Mouse (Mus musculus): ENCODE results near the gene Deaf1.
A peak's percentile ranks its signal among the peaks of the same experiment; 100 is the strongest.

Deaf1 gene

DNA sequence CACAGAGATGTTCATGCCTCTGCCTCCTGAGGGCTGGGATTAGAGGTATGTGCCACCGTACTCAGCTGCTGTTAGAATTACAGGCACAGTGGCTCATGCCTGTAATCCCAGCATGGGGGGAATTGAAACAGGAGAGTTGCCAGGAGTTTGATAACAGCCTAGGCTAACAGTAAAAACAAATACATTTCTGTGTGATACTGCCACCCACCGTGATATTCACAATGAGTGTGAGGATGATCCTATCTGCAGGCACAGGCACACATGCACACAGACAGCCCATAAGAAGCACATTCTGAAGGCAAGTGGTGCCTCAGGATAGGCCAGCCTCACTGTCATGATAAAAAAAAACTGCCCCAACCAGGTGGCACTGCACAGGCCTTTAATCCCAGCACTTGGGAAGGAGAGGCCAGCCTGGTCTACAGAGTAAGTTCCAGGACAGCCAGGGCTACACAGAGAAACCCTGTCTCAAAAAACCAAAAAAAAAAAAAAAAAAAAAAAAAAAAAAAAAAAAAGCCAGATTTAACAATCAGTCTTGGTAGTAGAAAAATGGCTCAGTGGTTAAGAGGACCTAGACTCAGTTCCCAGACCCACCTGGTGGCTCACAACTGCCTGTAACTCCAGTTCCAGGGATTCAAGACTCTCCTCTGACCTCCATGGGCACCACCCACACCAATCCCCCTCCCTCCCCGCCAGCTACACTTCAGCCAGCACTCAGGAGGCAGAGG is 29.4 kb downstream of the Deaf1 start:
- no peak for DNase-seq (ENCODE audit: inconsistent ontology term)

DNA sequence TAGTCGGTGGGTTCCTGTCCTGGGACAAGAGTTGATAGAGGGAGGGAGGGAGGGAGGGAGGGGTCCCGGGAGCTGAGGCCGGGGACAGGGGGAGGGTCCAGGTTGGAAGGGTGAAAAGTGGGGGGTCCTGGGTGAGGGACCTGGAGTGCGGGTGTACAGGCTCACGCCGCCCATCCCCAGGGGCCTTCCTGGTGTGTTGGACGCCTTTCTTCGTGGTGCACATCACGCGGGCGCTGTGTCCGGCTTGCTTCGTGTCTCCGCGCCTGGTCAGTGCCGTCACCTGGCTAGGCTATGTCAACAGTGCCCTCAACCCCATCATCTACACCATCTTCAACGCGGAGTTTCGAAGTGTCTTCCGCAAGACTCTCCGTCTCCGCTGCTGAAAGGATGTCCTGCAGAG is 33.0 kb downstream of the Deaf1 start:
- no peak for DNase-seq (ENCODE audit: inconsistent ontology term)

DNA sequence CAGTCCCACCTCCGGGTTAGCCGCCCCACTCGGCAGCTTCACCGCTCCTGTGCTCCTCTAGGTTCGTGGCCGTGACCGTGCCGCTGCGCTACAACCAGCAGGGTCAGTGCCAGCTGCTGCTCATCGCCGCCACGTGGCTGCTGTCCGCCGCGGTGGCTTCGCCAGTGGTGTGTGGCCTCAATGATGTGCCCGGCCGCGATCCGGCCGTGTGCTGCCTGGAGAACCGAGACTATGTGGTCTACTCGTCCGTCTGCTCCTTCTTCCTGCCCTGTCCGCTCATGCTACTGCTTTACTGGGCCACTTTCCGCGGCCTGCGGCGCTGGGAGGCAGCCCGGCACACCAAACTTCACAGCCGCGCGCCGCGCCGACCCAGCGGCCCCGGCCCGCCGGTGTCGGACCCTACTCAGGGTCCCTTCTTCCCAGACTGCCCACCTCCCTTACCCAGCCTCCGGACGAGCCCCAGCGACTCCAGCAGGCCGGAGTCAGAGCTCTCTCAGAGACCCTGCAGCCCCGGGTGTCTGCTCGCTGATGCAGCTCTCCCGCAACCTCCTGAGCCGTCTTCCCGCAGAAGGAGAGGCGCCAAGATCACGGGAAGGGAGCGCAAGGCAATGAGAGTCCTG is 33.5 kb downstream of the Deaf1 start:
- peak; percentile 55 for DNase-seq (ENCODE audit: inconsistent ontology term)

DNA sequence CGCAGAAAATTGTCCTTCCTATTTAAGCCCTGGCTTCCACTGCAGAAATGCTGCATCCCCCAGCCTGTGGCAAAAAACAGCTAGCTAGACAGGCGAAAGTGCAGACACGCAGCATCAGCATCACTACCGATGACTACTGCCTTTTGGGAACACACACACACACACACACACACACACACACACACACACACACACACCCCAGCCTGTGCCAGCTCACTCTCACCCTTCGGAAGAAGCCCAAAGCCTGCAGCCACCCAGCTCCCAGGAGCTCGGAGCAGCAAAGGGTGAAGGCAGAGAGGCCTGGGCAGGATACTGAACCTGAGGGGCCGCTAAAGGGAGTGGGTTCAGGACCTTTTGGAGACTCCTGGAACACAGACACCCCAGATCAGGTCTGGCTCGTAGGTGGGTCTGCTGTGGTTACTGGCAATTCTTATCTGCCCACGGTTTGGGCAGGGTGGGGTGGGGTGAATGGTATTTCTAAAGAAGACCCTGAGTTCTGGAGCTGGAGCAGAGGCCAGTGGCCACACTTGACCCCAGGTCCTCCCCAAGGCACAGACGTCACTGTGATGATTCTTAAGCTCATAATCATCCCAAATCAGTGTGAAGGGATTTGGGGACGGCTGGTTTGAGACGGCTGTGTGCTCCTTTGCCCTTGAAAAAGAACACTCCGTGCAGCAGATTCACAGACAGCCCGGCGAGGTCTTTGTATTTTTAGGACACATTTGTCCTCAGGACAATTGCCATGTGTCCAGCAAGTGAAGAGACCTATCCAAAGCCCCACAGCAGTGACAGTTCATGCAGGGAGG is 34.7 kb downstream of the Deaf1 start:
- DNase-seq (ENCODE audit: inconsistent ontology term): no peak

DNA sequence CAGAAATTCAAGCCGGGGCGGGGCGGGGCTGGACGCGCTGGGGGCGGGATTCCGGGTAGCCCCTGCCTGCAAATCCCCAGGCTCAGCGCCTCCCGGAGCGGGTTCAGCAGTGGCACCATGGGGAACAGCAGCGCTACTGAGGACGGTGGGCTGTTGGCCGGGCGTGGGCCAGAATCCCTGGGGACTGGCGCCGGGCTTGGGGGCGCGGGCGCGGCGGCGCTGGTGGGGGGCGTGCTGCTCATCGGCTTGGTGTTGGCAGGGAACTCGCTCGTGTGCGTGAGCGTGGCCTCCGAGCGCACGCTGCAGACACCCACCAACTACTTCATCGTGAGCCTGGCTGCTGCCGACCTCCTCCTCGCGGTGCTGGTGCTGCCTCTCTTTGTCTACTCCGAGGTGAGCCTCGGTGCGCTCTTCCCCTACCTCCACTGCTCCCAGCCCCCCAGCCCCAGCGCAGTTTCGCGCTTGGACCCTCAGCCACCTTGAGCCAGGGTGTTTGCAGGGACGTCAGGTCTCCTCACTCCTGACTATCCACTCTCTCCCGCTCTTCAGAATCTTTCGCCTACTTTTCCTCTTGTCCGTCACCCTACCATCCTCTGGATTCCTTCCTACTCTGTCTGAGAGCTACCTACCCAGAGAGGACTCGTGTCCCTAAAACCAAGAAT is 35.4 kb downstream of the Deaf1 start, which contains the start of gene Drd4:
TSS of gene Drd4 (plus strand) at position 86 of the 662 bp plus-strand sequence.
- DNase-seq (ENCODE audit: inconsistent ontology term): peak; percentile 68

DNA sequence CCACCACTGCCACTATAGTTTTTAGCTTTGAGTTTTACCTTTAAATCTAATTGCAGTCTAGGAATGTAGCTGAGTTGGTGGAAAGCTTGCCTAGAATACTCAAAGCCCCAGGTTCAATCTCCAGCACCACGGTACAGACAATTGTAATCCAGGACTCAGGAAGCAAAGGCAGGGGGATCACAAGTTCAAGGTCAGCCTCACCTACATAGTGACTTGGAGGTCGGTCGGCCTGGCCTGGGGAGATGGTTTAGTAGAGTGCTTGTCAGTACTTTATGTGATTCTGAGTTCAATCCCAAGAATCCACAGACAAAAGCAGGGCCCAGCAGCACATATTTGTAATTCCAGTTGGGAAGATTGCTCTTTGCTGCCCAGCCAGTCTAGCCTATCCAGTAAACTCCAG is 39.4 kb downstream of the Deaf1 start:
- no peak for DNase-seq (ENCODE audit: inconsistent ontology term)

DNA sequence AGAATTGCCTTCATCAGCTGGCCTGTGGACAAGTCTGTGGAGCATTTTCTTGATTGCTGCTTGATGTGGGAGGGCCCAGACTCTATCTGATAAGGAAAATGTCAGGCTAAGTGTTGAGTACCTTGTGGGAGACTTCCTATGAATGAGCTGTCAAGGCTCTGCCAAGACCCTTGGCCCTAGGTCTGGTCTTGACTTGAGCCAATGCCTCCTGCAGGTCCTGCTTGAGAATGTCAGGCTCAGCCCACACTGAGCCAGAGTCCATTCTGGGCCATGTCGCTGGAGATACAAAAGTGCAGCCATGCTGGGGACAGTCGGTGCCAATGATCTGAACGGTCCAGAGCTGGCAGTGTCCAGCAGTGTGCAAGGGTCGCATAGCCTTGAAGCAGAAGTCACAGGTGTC is 44.7 kb downstream of the Deaf1 start:
- no peak for DNase-seq (ENCODE audit: inconsistent ontology term)

DNA sequence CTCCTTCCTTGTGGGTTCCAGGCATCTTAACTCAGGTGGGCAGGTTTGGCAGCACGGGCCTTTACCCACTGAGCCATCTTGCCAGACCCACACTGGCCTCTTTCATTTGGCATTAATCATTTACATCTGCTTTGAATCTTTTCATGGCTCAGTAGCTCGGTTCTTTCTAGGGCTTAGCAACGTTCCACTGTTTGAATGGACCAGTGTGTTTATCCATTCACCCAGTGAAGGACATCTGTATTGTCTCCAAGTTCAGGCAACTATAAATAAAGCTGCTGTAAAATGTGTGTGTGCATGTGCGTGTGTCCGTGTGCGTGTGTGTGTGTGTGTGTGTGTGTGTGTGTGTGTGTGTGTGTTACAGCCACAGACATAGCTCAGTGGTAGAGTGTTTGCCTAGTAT is 46.0 kb downstream of the Deaf1 start:
- DNase-seq (ENCODE audit: inconsistent ontology term): peak; percentile 87

DNA sequence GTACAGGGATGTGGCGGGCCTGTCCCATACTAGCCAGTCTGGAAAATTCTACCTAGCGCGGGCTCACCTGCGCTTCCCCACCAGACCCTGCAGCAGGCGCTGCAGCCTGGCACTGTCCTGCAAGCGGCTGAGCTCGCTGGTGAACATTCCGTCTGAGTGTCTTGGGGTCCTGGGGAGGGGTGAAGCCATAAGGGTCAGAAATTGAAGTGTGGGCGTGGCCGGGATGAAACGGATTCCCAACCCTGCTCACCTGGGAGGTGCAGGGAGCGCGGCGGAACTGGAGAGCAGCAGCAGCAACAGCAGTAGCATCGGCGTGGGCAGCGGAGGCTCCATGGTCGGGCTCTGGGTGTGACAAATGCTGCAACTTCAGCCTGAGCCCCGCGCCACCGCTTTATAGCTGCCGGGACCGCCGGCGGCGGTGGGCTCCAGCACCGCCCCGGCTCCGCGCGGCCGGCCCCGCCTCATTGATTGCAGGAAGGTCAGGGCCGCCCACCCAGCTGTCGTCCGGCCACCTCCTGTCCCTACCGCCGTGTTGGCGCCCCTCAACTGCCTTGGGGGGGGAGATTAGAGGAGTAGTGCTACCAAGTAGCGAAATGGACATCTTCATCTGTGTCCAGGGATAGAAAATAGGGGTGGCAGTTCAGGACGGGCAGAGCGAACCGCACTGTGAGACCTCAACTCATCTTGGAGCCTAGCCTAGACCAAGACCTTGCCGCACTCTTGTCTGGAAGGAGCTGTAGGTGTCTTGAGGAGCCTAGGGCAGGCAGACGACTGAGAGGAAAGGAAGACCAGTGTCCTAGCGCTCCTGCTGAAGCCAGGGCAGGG is 48.5 kb downstream of the Deaf1 start, which contains the start of gene Sct:
TSS of gene Sct (minus strand) at position 368 of the 825 bp plus-strand sequence.
- DNase-seq (ENCODE audit: inconsistent ontology term): peak; percentile 45

DNA sequence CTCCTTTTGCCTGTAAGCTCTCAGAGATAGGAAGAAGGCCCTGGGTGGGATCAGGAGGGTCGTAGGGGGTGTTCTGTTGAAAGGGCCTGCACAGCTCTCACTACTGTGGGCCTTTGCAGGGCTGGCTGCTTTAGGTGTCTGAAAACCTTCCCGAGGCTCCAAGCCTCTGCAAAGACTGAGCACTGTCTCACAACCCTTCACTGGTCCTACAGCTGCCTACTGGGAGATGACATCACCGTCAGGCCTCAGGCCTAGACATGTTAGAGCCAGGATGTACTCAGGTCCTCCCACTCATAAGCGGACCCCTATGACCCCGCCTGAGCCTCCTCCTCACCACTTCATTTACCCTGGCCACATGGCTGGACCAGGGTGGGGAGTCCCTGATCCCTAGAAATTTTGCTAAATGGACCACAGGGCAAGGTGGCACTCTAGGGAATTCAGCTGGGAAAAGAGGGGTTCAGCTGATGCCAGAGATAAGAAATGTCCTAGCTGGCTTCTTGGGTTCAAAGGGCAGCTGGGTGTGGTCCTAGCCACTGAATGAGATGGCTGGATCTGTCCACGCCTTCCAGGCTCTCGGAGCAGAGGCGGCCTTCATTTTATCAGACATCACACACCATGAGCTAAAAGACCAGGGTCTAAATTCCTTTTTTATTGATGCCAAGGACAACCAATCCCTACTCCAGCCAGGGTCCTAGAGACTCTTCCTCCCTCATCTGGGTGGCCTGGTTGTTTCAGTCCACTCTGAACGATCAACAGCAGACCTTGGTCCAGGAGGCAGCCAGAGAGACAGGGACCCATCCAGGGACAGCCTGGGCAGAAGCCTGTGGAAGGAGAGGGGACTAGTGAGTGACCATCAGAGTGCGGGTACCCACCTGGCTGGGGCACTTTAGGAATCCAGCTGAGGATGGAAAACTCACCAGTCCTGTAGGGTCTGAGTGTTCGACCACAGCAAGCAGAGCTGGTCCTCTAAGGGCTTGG is 49.5 kb downstream of the Deaf1 start:
- no peak for DNase-seq (ENCODE audit: inconsistent ontology term)

DNA sequence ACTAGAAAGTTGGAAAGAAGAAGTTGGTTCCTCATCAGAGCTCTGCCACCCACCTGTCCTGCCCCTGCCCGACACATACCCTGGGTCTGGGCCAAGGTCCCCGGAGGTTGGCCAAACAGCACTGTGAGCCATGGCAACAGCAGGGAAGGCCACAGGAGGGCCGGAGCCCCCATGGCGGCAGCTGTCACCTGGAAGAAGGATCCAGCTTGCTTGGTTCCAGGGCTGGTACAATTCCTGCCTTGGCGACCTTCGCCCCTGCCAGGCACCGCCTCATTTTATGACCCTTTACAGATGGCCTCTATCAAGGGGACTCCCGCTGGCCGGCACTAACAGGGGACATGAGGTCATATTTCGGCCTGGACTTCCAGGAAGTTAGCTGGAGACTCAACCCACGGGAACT is 50.9 kb downstream of the Deaf1 start, which contains the start of gene Cdhr5:
TSS of gene Cdhr5 (minus strand) at position 241 of the 400 bp plus-strand sequence.
- DNase-seq (ENCODE audit: inconsistent ontology term): no peak

DNA sequence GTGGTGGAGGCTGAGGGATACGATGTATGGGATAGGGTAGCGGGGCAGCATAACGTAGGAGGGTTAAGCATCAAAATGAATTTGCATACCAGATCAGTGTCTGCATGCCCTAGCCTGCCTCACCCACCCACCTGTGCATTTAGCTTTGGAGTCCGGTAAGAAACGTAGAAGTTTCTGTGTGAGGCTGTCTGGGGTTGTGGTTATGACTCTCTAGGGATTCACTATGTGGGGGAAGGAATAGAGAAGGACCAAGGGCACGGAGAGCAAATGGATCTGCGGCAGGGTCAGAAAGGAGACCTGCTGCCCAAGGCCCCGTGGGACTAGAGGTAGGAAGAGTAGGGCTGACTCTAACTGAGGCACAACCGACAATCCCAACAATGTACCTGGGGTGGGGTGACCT is 52.1 kb downstream of the Deaf1 start:
- DNase-seq (ENCODE audit: inconsistent ontology term): no peak

DNA sequence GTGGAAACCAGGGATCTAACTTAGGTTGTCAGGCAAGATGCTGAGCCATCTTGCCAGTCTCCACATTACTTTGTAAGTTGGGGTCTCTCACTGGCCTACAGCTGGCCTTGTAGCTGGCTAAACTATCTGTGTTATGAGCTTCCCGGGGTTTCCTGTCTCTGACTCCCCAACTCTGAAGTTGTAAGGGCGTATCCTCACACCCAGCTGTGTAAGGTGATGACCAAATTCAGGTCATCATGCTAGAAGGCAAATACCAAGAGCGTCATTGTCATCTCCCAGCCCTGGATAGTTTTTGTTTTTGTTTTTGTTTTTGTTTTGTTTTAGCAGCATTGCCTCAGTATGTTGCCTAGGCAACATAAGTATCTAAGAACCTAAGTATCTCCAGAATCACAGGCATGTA is 56.9 kb downstream of the Deaf1 start:
- no peak for DNase-seq (ENCODE audit: inconsistent ontology term)

DNA sequence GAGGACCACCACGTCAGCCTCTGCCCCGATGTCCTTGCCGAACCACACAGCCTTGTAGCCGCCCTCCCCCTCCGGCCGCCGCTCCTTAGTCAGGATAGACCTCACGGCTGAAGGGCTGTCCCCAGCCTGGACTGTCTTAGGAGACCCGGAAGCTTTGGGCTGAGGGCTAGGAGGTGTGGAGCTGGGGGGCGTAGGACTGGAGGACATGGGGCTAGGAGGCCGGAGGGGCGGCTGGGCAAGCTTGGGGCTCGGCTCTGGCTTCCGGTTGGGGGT is 58.3 kb downstream of the Deaf1 start:
- no peak for DNase-seq (ENCODE audit: inconsistent ontology term)

DNA sequence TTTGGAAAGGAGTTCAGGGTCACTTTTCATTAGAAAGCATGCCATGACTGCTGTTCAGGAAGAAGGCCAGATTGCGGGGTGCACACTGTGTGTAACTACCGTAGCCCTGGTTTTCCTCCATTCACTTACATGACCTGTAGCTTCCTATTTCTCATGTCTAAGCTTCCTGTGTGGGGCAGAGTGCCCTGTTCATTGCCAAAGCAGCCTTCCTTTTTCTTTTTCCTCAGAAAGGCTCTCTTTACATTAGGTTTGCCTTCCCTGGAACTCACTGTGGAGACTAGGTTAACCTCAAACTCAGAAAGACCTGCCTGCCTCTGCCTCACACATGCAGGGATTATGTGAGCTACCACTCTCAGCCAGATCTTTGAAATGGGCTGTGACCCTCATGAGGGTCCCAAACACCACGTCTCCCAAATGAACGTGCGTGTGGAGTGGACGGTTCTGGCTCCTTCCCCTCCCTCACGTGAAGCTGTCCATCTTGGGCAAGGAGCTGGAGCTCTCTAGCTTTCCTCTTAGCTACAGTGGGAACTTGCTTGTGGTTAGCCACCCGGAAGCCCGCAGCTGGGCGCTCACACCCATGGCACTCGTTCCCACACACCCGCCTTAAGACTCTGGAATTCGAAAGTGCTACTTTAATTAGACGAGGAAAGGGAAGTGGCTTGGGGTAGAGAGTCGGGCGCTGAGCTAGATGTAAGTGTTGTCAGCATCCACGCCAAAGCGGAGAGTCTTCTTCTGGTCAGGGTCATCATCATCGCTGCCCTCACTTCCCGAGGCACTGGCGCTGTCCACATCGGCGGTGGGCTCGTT is 58.8 kb downstream of the Deaf1 start:
- DNase-seq (ENCODE audit: inconsistent ontology term): no peak

DNA sequence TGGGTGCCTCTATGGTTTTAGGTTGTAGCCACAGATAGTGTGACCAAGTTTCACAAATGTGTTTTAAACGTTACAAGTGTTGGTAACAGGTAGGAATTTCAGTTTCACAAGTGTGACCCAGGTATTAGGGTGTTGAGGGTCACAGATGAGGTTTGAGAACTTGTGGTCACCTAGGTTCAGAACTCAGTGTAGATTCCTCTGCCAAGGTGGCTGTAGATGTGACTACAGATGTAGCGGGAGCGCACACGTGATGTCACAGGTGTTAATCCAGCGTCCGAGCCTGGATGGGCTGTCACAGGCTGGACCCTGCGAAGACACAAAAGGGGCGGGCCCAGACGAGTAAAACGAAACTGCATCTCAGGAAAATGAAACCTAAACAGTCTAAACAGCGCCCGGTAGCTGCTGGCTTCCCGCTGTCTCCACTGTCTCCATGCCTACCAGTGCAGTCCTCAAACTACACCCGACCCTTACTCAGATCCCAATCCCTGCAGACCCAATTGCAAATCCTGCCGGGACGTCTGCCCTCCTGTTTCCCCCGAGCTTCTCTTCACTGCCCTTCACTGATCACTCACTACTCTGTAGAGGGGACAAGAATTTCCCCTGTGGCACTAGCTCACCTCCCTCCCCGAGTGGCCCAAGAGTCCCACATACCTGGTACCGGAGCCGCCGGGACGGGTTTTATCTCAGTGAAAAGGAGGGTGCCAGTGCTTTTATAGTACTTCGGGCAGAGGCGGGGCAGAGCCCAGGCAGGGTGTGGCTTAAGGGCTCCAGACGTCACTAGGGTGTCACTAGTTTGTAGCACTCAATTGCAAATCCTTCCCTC is 61.5 kb downstream of the Deaf1 start, which contains the start of gene Irf7:
TSS of gene Irf7 (minus strand) at position 743 of the 823 bp plus-strand sequence.
- DNase-seq (ENCODE audit: inconsistent ontology term): peak; percentile 78

DNA sequence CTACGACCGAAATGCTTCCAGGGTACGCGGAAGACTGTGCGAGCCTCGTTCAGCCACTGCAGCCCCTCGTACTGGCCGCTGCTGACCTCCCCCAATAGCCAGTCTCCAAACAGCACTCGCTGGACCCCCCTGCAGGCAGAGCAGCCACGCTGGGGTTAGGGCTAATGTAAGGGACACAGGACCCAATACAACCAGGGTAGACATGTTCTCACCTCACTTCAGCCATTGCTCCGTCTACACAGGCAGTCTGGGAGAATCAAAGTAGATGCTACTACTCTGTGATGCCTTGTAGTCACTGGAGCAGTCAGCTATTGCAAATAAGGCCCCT is 62.1 kb downstream of the Deaf1 start:
- no peak for DNase-seq (ENCODE audit: inconsistent ontology term)

DNA sequence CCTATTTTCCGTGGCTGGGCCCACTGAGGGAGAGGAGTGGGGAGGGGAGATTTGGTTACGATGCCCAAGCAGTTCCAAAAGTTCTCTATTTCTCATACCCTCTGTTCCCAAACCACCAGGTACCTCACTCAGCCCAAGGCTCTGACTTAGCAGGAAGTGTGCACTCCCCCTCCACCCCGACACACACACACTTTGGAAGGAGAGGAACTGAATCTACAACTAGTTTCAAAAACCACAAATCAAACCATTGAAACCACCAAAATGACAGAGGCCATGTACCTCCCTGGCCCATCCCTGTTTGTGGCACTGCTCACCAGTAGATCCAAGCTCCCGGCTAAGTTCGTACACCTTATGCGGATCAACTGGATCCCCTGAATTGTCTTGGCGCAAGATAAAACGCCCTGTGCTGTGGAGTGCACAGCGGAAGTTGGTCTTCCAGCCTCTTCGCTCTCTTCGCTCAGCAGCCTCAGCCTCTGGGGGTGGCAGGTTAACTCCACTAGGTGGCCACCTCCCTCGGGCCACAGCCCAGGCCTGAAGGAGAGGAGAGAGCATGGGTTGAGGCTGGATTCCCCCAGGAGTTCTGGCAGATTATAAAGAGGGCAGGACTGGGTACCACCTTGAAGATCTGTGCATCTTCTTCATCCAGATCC is 62.6 kb downstream of the Deaf1 start:
- DNase-seq (ENCODE audit: inconsistent ontology term): peak; percentile 63
